Mouse (Mus musculus) cerebellum, adult 2 months (tissue): ENCODE measurements around the gene Urb1.

Experiments used
- CTCF ChIP-seq: fragments of 200-500 bp; IDR thresholded peaks from 2 replicates; pipeline ENCODE4 v1.5.1; 2011; ENCODE audit warnings: low read depth, mild to moderate bottlenecking, control low read depth, low read length, moderate library complexity, borderline replicate concordance; ENCODE audit not compliant: insufficient read depth
- POLR2A ChIP-seq: fragments of 200-500 bp; IDR thresholded peaks from 2 replicates; pipeline ENCODE4 v1.6.1; 2011; ENCODE audit warnings: low read length, control low read depth, borderline replicate concordance; ENCODE audit not compliant: insufficient read depth

DNA sequence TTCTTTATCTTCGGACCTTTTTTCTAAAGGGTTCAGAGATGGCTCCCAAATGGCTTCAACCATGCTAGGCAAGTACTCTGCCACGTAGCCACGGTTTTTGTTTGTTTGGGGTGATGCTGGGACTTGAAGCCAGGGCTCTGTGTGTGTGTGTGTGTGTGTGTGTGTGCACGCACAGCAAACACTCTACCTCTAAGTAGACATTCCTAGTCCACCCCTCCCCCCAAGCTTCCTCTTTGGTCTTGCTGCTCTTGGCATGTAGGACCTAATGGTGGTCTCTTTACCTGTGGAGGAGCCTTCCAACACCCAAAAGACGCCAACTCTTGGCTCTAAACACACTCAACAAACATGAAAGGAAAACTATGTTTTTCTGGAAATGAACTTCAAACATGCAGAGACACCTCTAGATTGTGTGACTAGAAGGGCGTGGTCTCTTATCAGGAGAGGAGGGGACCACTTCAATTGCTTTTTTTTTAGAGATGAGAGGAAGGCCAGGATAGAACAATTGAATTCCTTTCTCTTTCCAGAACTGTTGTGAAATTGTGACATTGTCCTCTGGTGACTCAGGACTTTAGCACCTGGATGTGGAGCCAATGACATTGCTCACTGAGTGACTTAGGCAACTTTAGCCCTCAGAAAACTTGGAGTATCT, 46.5 kb upstream of the Urb1 start:
- TF ChIP-seq CTCF (no peak), POLR2A (no peak)
